Mouse (Mus musculus): ENCODE data around the gene Mfge8.

- TF ChIP-seq CTCF (IDR thresholded peaks at IDR 0.05; ENCODE audit: extremely low read depth, insufficient read depth, low read length) (0 out of 2 replicates have a peak, but pooled peaks have one; percentile 17), POLR2A (IDR thresholded peaks at IDR 0.05; ENCODE audit: extremely low read depth, insufficient read depth, low read length) (no peak)
Measured at GRCm38 (mm10) chr7:79133391-79133790, 15.5 kb downstream of the Mfge8 start.

Measured in cortical plate, adult 2 months (tissue).